Mouse (Mus musculus) spleen, adult 2 months (tissue): Measurements from ENCODE around the gene Gnl3.

ENCODE experiments used
- CTCF ChIP-seq: fragments of 200-500 bp; IDR thresholded peaks from 2 replicates; pipeline ENCODE4 v1.5.1; 2011; ENCODE audit warnings: mild to moderate bottlenecking, inconsistent platforms; ENCODE audit not compliant: insufficient read depth, insufficient read length, insufficient replicate concordance; ENCODE audit errors: extremely low read depth
- POLR2A ChIP-seq: fragments of 200-500 bp; IDR thresholded peaks from 2 replicates; pipeline ENCODE4 v1.6.1; 2011; ENCODE audit warnings: low read depth, low read length, inconsistent platforms

DNA sequence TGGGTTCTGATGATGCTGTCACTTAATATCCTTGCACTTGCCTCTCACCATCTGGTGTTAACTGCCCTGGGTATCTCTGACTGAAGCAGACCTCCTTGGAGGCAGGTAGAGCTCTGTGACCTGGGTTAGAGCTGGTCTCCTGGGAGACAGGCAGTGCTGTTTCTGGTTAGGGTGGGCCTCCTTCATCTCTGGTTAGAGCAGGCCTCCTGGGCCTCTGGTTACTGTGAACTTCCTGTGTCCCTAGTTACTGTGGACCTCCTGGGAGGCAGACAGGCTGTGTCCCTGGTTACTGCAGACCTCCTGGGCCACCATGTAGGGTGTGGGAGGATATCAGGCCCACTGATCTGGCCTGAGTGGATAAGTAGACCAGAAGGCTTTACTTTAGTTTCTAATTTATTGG is 22.5 kb downstream of the Gnl3 start:
- TF ChIP-seq CTCF (no peak), POLR2A (no peak)
